Mouse (Mus musculus) heart, embryonic 10.5 days (tissue): ENCODE measurements around the gene Rnd1. TPM values are rescaled to one million over a fixed set of nuclear protein-coding genes. Genes with fewer than 3 reads are reported as not detected.
A peak's percentile ranks its signal among the peaks of the same experiment; 100 is the strongest.

Source experiments
- DNase-seq: peaks from one replicate; pipeline ENCODE4 v3.0.0-alpha.2; 2017; ENCODE audit warnings: low spot score
- H3K27ac ChIP-seq: fragments of 300-500 bp; sonication (generic); 2 replicates; pipeline ENCODE4 v1.5.1; 2016; ENCODE audit warnings: mild to moderate bottlenecking
- H3K27me3 ChIP-seq: fragments of 300-500 bp; sonication (generic); 2 replicates; pipeline ENCODE4 v1.6.1; 2016; ENCODE audit warnings: mild to moderate bottlenecking; ENCODE audit not compliant: poor library complexity, insufficient read depth, severe bottlenecking
- H3K36me3 ChIP-seq: fragments of 300-500 bp; sonication (generic); 2 replicates; pipeline ENCODE4 v1.6.1; 2016; ENCODE audit warnings: mild to moderate bottlenecking, moderate library complexity
- H3K4me1 ChIP-seq: fragments of 300-500 bp; sonication (generic); 2 replicates; pipeline ENCODE4 v1.6.1; 2016; ENCODE audit warnings: mild to moderate bottlenecking
- H3K4me3 ChIP-seq: fragments of 300-500 bp; sonication (generic); 2 replicates; pipeline ENCODE4 v1.5.1; 2016; ENCODE audit warnings: mild to moderate bottlenecking, moderate library complexity
- H3K9me3 ChIP-seq: fragments of 300-500 bp; sonication (generic); 2 replicates; pipeline ENCODE4 v1.6.1; 2016; ENCODE audit warnings: mild to moderate bottlenecking, moderate library complexity
- WGBS: fragments of 180-500 bp; shearing (Covaris S2); methylation state at CpG from one replicate; pipeline ENCODE4 v1.1.7; 2016; 5-methylcytosine and 5-hydroxymethylcytosine counted together
- polyA plus RNA-seq: library from polyadenylated mRNA; unstranded; fragments of >200 nt; fragmentation: Nextera tagmentation; extraction: Ambion mirVana; gene quantifications from 2 replicates; pipeline ENCODE4 v1.2.1, GENCODE M21; 2016

Rnd1 gene
- polyA plus RNA-seq, 1 experiment from 2014 or later: 2.8 TPM

DNA sequence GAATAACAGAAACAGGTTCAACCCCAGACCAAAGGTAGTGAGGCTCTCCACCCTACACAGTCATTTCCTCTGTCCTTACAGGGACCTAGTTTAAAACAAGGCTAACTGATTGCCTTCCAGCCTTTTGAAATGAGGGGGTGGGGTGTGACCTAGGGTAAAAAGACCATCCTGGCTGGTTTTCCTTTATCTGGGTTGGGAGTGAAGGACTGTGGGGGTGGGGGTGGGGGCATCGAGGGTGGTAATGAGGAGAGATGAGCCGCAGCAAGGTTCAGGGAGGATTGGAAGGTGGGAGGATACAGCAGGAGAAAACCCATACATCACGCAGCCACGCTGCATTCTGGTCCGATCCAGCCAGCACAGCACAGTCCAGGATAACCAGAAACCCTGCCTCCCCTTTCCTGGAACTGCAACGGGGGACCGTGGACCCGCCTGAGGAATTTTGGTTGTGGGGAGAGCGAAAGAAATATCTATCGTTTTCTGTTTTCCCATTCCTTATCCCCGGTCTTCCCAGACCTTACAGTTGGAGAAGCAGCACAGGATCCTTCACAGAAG is 2.2 kb downstream of the Rnd1 start:
- no peaks in the 10 kb centered on the region for H3K36me3 ChIP-seq
- peak overlapping the region; percentile 24; the same call in 1 of the 2 replicates for H3K4me3 ChIP-seq
- H3K27ac ChIP-seq: no peak overlapping the region
- peaks cover 48% of the 10 kb centered on the region for H3K4me1 ChIP-seq
- 24% methylated on average over 11 of the region's 11 CpGs for WGBS
- no peaks in the 10 kb centered on the region for H3K9me3 ChIP-seq
- H3K27me3 ChIP-seq: peaks cover 65% of the 10 kb centered on the region
- no peak for DNase-seq

DNA sequence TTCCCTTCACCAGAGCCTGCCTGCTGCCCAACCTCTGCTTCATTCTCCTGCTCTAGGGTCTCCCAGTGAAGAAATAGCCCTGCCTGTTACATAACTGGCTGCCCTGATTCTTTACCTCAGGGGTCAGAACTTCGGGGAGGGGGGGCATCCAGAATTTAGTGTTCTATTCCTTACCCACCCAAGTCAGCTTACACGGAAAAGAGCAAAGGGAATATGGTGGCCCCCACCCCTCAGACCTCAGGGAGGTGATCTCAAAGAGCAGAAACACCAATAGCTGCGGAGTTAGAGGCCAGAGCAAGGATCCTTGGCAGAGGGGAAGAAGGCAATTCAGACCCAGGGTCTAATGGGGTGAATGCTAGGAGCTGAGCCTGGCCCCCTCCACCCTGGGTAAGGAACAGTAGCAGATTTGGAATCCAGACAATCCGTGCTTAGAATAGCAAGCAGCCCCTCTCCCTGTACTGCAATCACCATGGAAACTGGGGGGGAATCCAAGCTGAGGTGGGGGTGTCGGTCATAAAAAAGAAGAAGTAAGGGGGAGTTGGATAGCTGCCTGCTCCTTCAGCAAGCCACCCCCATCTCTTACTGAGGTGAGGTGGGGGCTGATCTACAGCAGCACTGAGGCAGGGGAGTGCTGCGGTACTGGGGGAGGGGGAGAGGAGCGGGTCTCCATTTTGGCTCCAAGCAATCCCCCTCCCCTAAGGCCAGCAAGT is 2.8 kb downstream of the Rnd1 start:
- H3K36me3 ChIP-seq: no peaks in the 10 kb centered on the region
- 41% methylated on average over 7 of the region's 7 CpGs for WGBS
- peaks cover 48% of the 10 kb centered on the region for H3K4me1 ChIP-seq
- no peak for DNase-seq
- no peaks in the 10 kb centered on the region for H3K9me3 ChIP-seq
- H3K4me3 ChIP-seq: no peak overlapping the region
- H3K27ac ChIP-seq: no peak overlapping the region
- peaks cover 60% of the 10 kb centered on the region for H3K27me3 ChIP-seq

DNA sequence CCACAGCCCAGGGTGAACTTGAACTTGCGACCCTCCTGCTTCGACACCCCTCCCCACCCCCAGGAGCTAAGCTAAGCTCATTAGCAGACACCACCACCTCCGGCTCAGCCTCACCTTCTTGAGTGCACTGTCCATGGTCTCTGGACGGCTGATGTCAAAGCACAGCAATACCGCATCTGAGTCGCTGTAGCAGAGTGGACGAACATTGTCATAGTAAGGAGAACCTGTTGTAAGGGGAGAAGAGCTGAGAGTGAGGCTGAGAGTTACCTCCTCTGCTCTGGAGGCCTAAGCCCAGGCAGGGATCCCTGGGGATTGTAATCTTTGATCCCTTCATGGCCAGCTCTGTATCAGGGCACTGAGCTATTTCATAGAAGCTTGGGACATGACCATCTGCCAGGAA is 3.5 kb downstream of the Rnd1 start:
- Histone ChIP-seq H3K4me1 (peaks cover 48% of the 10 kb centered on the region), H3K9me3 (no peaks in the 10 kb centered on the region), H3K36me3 (no peaks in the 10 kb centered on the region), H3K27me3 (peaks cover 53% of the 10 kb centered on the region), H3K4me3 (no peak overlapping the region), H3K27ac (no peak overlapping the region)
- 65% methylated on average over 7 of the region's 7 CpGs for WGBS
- DNase-seq: no peak

DNA sequence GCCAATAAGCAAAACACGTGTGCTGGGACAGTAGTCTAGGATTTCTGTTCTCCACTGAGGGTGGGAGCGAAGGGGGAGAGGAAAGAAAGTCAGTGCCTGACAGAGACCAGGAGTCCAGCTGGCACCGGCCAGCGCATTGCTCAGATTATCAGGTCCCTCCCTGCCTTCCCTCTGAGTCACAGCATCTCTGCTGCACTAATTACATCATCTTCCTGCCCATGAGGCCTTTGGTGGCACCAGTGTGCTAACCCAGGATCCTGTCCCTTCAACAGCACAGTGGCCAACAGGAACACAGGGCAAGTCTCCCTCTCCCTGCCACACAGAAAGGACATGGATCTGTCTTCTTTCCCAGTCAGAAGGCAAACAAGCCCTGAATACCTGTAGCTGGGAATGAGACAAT is 4.7 kb downstream of the Rnd1 start:
- DNase-seq: no peak
- H3K27ac ChIP-seq: peak overlapping the region; percentile 56; the same call in 1 of the 2 replicates
- H3K4me1 ChIP-seq: peaks cover 41% of the 10 kb centered on the region
- 28% methylated on average over 4 of the region's 4 CpGs for WGBS
- peaks cover 46% of the 10 kb centered on the region for H3K27me3 ChIP-seq
- H3K4me3 ChIP-seq: no peak overlapping the region
- no peaks in the 10 kb centered on the region for H3K9me3 ChIP-seq
- H3K36me3 ChIP-seq: no peaks in the 10 kb centered on the region

DNA sequence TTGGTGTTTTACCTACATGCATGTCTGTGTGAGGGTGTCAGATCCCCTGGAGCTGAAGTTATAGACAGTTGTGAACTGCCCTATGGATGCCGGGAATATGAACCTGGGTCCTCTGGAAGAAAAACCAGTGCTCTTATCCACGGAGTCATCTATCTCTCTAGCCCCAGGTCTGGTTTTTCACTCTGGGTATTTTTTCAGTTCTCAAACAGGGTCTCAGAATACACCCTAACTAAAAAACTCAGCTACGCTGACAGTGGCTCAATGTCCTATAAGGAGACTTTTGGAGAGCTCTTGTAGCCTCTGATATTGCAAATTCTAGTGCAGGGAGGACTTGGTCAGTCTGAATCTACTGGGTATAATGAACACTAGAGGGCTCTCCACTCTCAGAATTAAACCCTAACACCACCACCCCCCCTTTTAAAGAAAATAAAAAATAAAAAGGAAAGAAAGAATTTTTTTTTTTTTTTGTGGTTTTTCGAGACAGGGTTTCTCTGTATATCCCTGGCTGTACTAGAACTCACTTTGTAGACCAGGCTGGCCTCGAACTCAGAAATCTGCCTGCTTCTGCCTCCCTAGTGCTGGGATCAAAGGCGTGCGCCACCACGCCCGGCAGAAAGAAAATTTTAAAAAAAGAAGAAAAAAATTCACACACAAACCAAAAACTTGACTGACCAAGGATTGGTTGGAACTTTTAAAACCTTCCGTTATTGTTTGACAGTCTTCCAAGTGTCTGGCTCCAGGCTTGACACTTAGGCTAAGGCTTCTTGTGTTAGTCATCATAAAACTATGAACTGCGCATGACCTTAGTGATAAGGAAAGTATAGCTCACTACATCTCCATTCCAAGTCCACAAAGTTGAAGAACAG is 13.0 kb downstream of the Rnd1 start:
- no peak overlapping the region for H3K27ac ChIP-seq
- WGBS: 74% methylated on average over 11 of the region's 11 CpGs
- no peak overlapping the region for H3K4me3 ChIP-seq
- H3K27me3 ChIP-seq: no peaks in the 10 kb centered on the region
- peaks cover 9% of the 10 kb centered on the region for H3K4me1 ChIP-seq
- no peak for DNase-seq
- peaks cover 13% of the 10 kb centered on the region for H3K36me3 ChIP-seq
- H3K9me3 ChIP-seq: no peaks in the 10 kb centered on the region

DNA sequence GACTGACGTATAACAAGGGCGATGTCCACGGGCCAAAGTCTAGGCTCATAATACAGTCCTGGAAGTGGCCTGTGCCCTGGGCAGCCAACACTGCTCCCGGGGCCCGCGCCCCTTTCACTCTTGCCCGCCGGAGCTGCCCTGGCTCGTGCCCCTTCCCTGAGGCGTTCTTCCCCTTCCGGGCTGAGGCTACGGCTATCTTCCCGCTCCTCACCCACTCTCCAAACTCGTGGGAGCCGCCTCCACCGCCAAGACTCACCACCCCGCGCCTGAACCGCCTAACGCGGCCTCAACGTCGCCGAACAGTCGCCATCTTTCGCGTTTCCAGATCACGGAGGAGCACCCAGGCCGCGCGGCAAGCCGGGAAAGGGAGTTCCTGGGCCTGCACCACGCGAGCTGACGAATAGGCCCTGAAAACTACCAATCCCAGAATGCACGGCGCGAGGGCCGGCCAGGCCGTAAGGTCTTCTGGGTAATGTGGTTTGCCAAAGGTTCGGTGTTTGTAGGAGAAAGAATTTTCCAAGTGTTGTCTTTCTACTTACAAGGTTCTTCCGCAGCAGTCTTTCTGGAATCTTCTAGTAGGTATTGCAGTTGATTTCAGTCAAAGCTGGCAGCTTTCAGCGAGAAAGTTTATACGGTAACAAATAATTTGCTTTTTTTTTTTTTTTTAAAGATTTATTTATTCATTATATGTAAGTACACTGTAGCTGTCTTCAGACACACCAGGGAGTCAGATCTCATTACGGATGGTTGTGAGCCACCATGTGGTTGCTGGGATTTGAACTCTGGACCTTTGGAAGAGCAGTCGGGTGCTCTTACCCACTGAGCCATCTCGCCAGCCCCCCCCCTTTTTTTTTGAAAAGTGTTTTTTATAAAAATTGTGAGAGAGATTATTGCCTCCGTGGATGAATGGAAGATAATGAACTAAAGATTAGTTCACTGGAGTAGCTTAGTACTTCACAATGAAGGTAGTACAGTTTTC is 14.4 kb downstream of the Rnd1 start, which contains the start of gene Ddx23:
Gene Ddx23, minus strand, starts transcription at position 328 of the 979 bp plus-strand sequence.
- peak within 1 kb of the TSS; percentile 98 for H3K27ac ChIP-seq
- no peaks in the 10 kb centered on the region for H3K27me3 ChIP-seq
- peak within 1 kb of the TSS; percentile 87 for H3K4me3 ChIP-seq
- 5% methylated on average over 48 of the region's 48 CpGs for WGBS
- no peaks in the 10 kb centered on the region for H3K9me3 ChIP-seq
- peaks cover 9% of the 10 kb centered on the region for H3K4me1 ChIP-seq
- H3K36me3 ChIP-seq: peaks cover 27% of the 10 kb centered on the region
- DNase-seq: peak; percentile 98

DNA sequence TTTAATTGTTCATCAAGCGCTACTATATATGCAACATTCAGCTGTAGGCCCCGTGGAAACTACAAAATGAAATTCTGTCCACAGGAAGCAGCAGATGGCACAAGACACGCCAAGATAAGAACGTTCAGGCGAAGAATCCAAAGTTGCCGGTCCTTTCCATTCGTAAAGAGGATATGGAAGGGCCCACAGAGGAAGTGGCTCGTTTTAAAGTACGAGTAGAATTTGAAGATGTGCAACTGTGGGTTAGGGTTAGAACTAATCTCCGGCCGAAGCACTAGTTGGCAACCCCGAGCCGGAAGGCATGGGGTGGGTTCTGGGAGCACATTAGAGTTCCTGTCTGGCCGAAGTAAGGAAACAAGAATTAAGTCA is 15.1 kb downstream of the Rnd1 start:
- H3K4me1 ChIP-seq: peaks cover 9% of the 10 kb centered on the region
- peak overlapping the region; percentile 98 for H3K27ac ChIP-seq
- no peak for DNase-seq
- H3K27me3 ChIP-seq: no peaks in the 10 kb centered on the region
- H3K4me3 ChIP-seq: peak overlapping the region; percentile 87
- WGBS: 2% methylated on average over 14 of the region's 14 CpGs
- H3K9me3 ChIP-seq: no peaks in the 10 kb centered on the region
- peaks cover 34% of the 10 kb centered on the region for H3K36me3 ChIP-seq

DNA sequence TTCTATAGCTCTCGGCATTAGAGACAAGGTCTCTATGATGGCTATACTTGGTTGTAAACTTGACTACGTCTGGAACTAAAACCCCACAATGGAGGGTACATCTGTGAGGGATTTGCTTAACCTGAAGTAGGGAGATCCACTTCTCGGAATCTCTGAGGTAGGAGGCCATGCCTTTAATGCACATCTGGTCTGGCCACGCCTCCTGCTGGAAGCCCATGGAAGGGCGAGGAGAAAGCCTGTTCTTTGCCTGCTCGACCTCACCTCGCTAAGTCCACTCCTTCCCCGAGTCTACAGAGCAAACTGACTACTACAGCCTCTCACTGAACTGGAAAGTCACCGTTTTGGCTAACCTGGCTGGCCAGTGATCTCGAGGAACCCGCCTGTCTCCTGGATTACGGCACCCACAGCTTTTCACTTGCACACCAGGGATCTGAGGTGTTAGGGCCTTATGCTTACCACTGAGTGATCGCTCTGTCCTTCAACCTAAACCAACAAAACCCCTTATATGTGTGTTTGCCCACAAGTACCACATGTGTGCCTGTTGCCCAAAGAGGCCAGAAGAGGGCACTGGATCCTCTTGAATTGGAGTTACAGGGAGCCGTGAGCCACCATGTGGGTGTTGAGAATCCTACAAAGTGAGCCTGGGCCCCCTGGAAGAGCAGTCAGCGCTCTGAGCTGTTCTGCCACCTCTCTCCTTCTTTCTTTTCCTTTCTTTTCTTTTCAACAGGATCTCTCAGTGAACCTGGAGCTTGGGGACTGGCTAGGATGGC is 20.1 kb downstream of the Rnd1 start:
- 84% methylated on average over 15 of the region's 15 CpGs for WGBS
- Histone ChIP-seq H3K9me3 (no peaks in the 10 kb centered on the region), H3K27me3 (no peaks in the 10 kb centered on the region), H3K4me3 (no peak overlapping the region), H3K36me3 (peaks cover 84% of the 10 kb centered on the region), H3K4me1 (peaks cover 6% of the 10 kb centered on the region), H3K27ac (no peak overlapping the region)
- DNase-seq: no peak

DNA sequence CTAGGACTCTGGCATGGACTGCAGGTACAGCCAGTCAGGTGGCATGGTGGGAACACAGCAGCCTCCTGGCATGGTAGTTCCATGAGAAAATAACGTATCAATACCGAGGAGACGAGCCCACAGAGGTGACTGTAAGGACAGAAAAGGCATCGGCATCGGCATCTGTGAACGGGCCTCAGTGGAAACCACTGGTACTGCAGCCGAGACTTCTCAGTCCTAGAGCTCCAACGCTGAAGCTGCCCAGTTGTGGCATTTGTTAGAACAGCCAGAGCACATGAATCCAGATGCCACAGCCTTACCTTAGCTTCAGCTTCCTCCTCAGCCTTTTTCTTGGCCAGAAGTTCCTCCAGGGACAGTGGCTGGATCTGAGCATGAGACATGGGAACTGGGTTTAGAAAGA is 25.1 kb downstream of the Rnd1 start:
- Histone ChIP-seq H3K27me3 (no peaks in the 10 kb centered on the region), H3K27ac (no peak overlapping the region), H3K4me1 (no peaks in the 10 kb centered on the region), H3K36me3 (peaks cover 100% of the 10 kb centered on the region), H3K9me3 (no peaks in the 10 kb centered on the region), H3K4me3 (no peak overlapping the region)
- DNase-seq: no peak
- 95% methylated on average over 8 of the region's 8 CpGs for WGBS

DNA sequence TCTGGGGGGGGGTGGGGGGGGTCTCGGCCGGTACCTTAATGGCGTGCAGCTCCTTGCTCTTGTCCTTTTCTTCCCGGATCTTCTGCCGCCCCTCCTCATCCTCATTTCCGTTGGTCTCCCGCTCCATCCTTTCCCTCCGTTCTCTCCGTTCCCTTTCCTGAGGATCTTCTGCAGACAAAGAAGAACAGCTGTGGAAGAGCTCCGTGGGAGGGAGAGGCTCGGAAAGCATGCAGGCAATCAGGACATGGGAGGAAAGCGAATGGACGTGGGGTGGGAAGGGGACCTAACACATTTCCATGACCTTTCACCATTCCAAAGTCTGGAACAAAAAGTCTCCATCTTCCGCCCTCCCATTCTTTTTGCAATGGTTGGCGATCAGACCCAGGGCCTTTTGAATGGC is 25.8 kb downstream of the Rnd1 start:
- Histone ChIP-seq H3K27ac (no peak overlapping the region), H3K4me3 (no peak overlapping the region), H3K4me1 (no peaks in the 10 kb centered on the region), H3K36me3 (peaks cover 100% of the 10 kb centered on the region), H3K27me3 (no peaks in the 10 kb centered on the region), H3K9me3 (no peaks in the 10 kb centered on the region)
- no peak for DNase-seq
- WGBS: 90% methylated on average over 15 of the region's 15 CpGs

DNA sequence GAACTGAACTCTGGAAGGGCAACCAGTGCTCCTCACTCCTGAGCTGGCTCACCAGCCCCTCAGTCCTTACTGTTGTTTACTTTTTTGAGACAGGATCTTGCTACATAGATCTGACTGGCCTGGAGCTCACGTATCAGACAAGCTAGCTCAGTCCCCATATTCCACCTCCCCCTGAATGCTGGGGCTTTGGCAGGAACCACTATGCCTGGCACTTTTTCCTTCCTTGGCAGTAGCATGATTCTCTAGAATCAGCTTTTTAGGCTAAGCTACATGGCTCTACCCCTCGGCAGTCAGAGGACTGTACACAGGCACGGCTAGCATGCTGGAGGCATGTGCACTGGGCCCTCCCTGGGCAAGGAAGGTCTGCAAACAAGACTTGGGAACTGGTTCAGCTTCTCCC is 29.2 kb downstream of the Rnd1 start:
- Histone ChIP-seq H3K4me1 (no peaks in the 10 kb centered on the region), H3K36me3 (peaks cover 98% of the 10 kb centered on the region), H3K27ac (no peak overlapping the region), H3K27me3 (no peaks in the 10 kb centered on the region), H3K9me3 (no peaks in the 10 kb centered on the region), H3K4me3 (no peak overlapping the region)
- 90% methylated on average over 3 of the region's 3 CpGs for WGBS
- DNase-seq: no peak

DNA sequence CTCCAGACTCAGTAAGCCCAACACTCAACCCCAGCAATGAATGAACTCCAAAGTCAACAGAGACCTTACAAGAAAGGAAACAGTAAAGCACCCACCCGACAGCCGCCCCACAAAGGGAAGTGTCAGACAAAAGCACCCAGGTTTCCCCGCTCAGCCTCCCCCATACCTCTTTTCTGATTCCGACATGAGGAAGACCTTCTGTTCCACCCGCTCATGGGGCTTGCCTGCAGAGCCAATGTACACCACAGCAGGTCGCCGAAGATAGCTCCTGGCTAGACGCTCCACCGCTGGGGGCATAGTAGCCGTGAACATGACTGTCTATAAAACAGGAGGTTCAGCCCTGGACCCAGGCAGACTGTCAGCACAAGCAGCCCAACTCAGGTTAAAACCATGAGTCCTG is 30.0 kb downstream of the Rnd1 start:
- Histone ChIP-seq H3K27me3 (no peaks in the 10 kb centered on the region), H3K9me3 (no peaks in the 10 kb centered on the region), H3K4me1 (no peaks in the 10 kb centered on the region), H3K36me3 (peaks cover 98% of the 10 kb centered on the region), H3K4me3 (no peak overlapping the region), H3K27ac (no peak overlapping the region)
- WGBS: 89% methylated on average over 10 of the region's 10 CpGs
- no peak for DNase-seq
